Mouse (Mus musculus): ENCODE measurements at regions not wholly inside any gene's neighbourhood (a gene's known extent, or its start where the extent isn't known, plus 50 kb on each side); places are given as distances from the start of the nearest gene placed in this dataset.

GRCm38 (mm10) chr3:52573806-52574205, 305.7 kb downstream of the Foxo1 start:
- TF ChIP-seq CTCF (conservative IDR thresholded peaks at IDR 0.05; ENCODE audit: low read length) (no peak), NANOG (IDR thresholded peaks at IDR 0.05; ENCODE audit: borderline replicate concordance, low read length) (no peak)
